Comparison of ENCODE assay signal across 14 mouse cellular contexts in genomic region chr16:29315391-29315790, GRCm38 (mm10).
"Had no signal": no experiment of that assay in that cellular context is flagged by ENCODE, and none has a peak within 500 bp of the region (broad histone marks: within the 10 kb centered on the region; RNA-seq: fewer than 3 reads in every experiment).

No protein-coding gene starts in this region.

- H3K27me3 ChIP-seq: limb, embryonic 12.5 days; limb, embryonic 15.5 days; liver, embryonic 12.5 days; liver, embryonic 15.5 days had no signal

- H3K9me3 ChIP-seq: limb, embryonic 12.5 days; limb, embryonic 15.5 days; liver, embryonic 12.5 days; liver, embryonic 15.5 days had no signal

- H3K27ac ChIP-seq: kidney, postnatal 0 days; limb, embryonic 12.5 days; limb, embryonic 15.5 days; liver, embryonic 12.5 days; liver, embryonic 15.5 days had no signal

- DNase-seq: kidney, postnatal 4 days; left cerebral cortex, postnatal 4 days; lung, adult 2 months; lung, postnatal 14 days; lung, postnatal 4 days; midbrain, embryonic 14.5 days; thymus, adult 18-20 months; thymus, postnatal 36 days had no signal

- H3K4me3 ChIP-seq: limb, embryonic 12.5 days; limb, embryonic 15.5 days; liver, embryonic 12.5 days; liver, embryonic 15.5 days had no signal

- ATAC-seq: liver, embryonic 12.5 days had no signal

- H3K9ac ChIP-seq: limb, embryonic 12.5 days; limb, embryonic 15.5 days; liver, embryonic 12.5 days; liver, embryonic 15.5 days had no signal

- H3K4me2 ChIP-seq: limb, embryonic 12.5 days; limb, embryonic 15.5 days; liver, embryonic 12.5 days; liver, embryonic 15.5 days; midbrain, embryonic 11.5 days had no signal

- H3K36me3 ChIP-seq: limb, embryonic 12.5 days; limb, embryonic 15.5 days; liver, embryonic 12.5 days; liver, embryonic 15.5 days had no signal

- H3K4me1 ChIP-seq: limb, embryonic 12.5 days; limb, embryonic 15.5 days; liver, embryonic 12.5 days; liver, embryonic 15.5 days had no signal
